Comparison of ENCODE assay signal across 12 mouse cellular contexts in genomic region chr10:84585294-84585650, GRCm38 (mm10).
"Had no signal": no experiment of that assay in that cellular context is flagged by ENCODE, and none has a peak within 500 bp of the region (broad histone marks: within the 10 kb centered on the region; RNA-seq: fewer than 3 reads in every experiment).

No protein-coding gene starts in this region.

- H3K9me3 ChIP-seq: kidney, embryonic 15.5 days; limb, embryonic 13.5 days; liver, embryonic 15.5 days; midbrain, embryonic 13.5 days; neural tube, embryonic 15.5 days had no signal

- H3K27ac ChIP-seq: kidney, embryonic 15.5 days; limb, embryonic 13.5 days; macrophage; midbrain, embryonic 13.5 days; neural tube, embryonic 15.5 days; stomach, postnatal 0 days had no signal

- H3K36me3 ChIP-seq: kidney, embryonic 15.5 days; limb, embryonic 13.5 days had no signal

- H3K4me3 ChIP-seq: kidney, embryonic 15.5 days; limb, embryonic 13.5 days; liver, embryonic 15.5 days; midbrain, embryonic 13.5 days; neural tube, embryonic 15.5 days had no signal

- DNase-seq: kidney, adult 2 months; kidney, postnatal 14 days; left cerebral cortex, postnatal 4 days; lung, embryonic 14.5 days had no signal

- H3K4me2 ChIP-seq: kidney, embryonic 15.5 days; limb, embryonic 13.5 days; liver, embryonic 11.5 days; lung, embryonic 14.5 days; midbrain, embryonic 13.5 days; neural tube, embryonic 15.5 days had no signal

- H3K27me3 ChIP-seq: kidney, embryonic 15.5 days; limb, embryonic 13.5 days; midbrain, embryonic 13.5 days; neural tube, embryonic 15.5 days had no signal

- ATAC-seq: midbrain, embryonic 13.5 days had no signal

- H3K9ac ChIP-seq: kidney, embryonic 15.5 days; limb, embryonic 13.5 days; liver, embryonic 15.5 days; lung, embryonic 14.5 days; midbrain, embryonic 13.5 days; neural tube, embryonic 15.5 days had no signal

- H3K4me1 ChIP-seq: midbrain, embryonic 13.5 days; neural tube, embryonic 15.5 days had no signal
